Mouse (Mus musculus) embryo, embryonic 10.5 days (tissue): ENCODE measurements around the gene Nufip1.
A peak's percentile ranks its signal among the peaks of the same experiment; 100 is the strongest.
"Not testable (repeated sequence)": the region's sequence is repeated elsewhere in the genome, so short reads cannot be mapped to it uniquely, and the experiment has no call there.

Experiments used
- DNase-seq: peaks from one replicate; pipeline ENCODE4 v3.0.0-alpha.2; 2015; ENCODE audit warnings: low spot score

Nufip1 gene

GRCm38 (mm10) chr14:76145248-76145647 lies 34.6 kb downstream of the Nufip1 start:
- DNase-seq: no peak

- DNase-seq: no peak
Measured at GRCm38 (mm10) chr14:76145868-76146267, 35.2 kb downstream of the Nufip1 start.

- DNase-seq: no peak
Measured at GRCm38 (mm10) chr14:76147061-76147460, 36.4 kb downstream of the Nufip1 start.

GRCm38 (mm10) chr14:76148294-76148693 lies 37.6 kb downstream of the Nufip1 start:
- no peak for DNase-seq

GRCm38 (mm10) chr14:76149531-76150179 lies 39.0 kb downstream of the Nufip1 start:
- DNase-seq: peak; percentile 63

- DNase-seq: no peak
Measured at GRCm38 (mm10) chr14:76150499-76150898, 39.8 kb downstream of the Nufip1 start.

GRCm38 (mm10) chr14:76151011-76151410 lies 40.3 kb downstream of the Nufip1 start:
- no peak for DNase-seq

- no peak for DNase-seq
Measured at GRCm38 (mm10) chr14:76151820-76152161, 41.1 kb downstream of the Nufip1 start.

GRCm38 (mm10) chr14:76152162-76153002 lies 41.7 kb downstream of the Nufip1 start:
- peak; percentile 99 for DNase-seq

GRCm38 (mm10) chr14:76153003-76153675 lies 42.4 kb downstream of the Nufip1 start:
- DNase-seq: peak; percentile 66

- DNase-seq: no peak
Measured at GRCm38 (mm10) chr14:76153828-76154227, 43.1 kb downstream of the Nufip1 start.

GRCm38 (mm10) chr14:76158192-76158785 lies 47.6 kb downstream of the Nufip1 start:
- DNase-seq: no peak

- DNase-seq: not testable (repeated sequence)
Measured at GRCm38 (mm10) chr14:76160580-76160979, 49.9 kb downstream of the Nufip1 start.

- no peak for DNase-seq
Measured at GRCm38 (mm10) chr14:76164236-76164635, 53.5 kb downstream of the Nufip1 start.

- DNase-seq: peak; percentile 48
Measured at GRCm38 (mm10) chr14:76164904-76165755, 54.4 kb downstream of the Nufip1 start.

- DNase-seq: peak; percentile 52
Measured at GRCm38 (mm10) chr14:76169876-76170466, 59.3 kb downstream of the Nufip1 start.

GRCm38 (mm10) chr14:76171285-76171684 lies 60.6 kb downstream of the Nufip1 start:
- no peak for DNase-seq

- no peak for DNase-seq
Measured at GRCm38 (mm10) chr14:76174328-76174727, 63.6 kb downstream of the Nufip1 start.

GRCm38 (mm10) chr14:76175808-76176207 lies 65.1 kb downstream of the Nufip1 start:
- peak; percentile 59 for DNase-seq

- DNase-seq: no peak
Measured at GRCm38 (mm10) chr14:76177230-76177629, 66.5 kb downstream of the Nufip1 start.

- no peak for DNase-seq
Measured at GRCm38 (mm10) chr14:76178447-76178846, 67.8 kb downstream of the Nufip1 start.
